Mouse (Mus musculus) forebrain, embryonic 11.5 days (tissue): ENCODE data around the gene Tnfsf15. TPM values are rescaled to one million over a fixed set of nuclear protein-coding genes. Genes with fewer than 3 reads are reported as not detected.

ENCODE experiments used
- ATAC-seq: fragments of 200-750 bp; cut with Nextera tagmentation; replicated peaks from 2 replicates; pipeline ENCODE4 v1.8.0; 2017; ENCODE audit warnings: moderate TSS enrichment; ENCODE audit not compliant: low FRiP score
- DNase-seq: peaks from one replicate; pipeline ENCODE4 v3.0.0-alpha.2; 2017; ENCODE audit warnings: low spot score
- H3K27ac ChIP-seq: fragments of 300-500 bp; sonication (generic); 2 replicates; pipeline ENCODE4 v1.5.1; 2014; ENCODE audit warnings: low read depth, low read length
- H3K27me3 ChIP-seq: fragments of 300-500 bp; sonication (generic); 2 replicates; pipeline ENCODE4 v1.6.1; 2014; ENCODE audit warnings: mild to moderate bottlenecking, low read length, mixed read lengths; ENCODE audit not compliant: control insufficient read depth, insufficient read depth
- H3K36me3 ChIP-seq: fragments of 300-500 bp; sonication (generic); 2 replicates; pipeline ENCODE4 v1.6.1; 2014; ENCODE audit warnings: mild to moderate bottlenecking, low read length, moderate library complexity, mixed read lengths; ENCODE audit not compliant: control insufficient read depth, insufficient read depth
- H3K4me1 ChIP-seq: fragments of 300-500 bp; sonication (generic); replicated peaks from 2 replicates; pipeline ENCODE4 v1.6.1; 2014; ENCODE audit warnings: low read length, mixed read lengths; ENCODE audit not compliant: control insufficient read depth, insufficient read depth
- H3K4me2 ChIP-seq: fragments of 300-500 bp; sonication (generic); 2 replicates; pipeline ENCODE4 v1.6.1; 2014; ENCODE audit warnings: low read depth, mild to moderate bottlenecking, low read length, moderate library complexity, mixed read lengths; ENCODE audit not compliant: severe bottlenecking
- H3K4me3 ChIP-seq: fragments of 300-500 bp; sonication (generic); 2 replicates; pipeline ENCODE4 v1.5.1; 2014; ENCODE audit warnings: low read depth, low read length
- H3K9ac ChIP-seq: fragments of 300-500 bp; sonication (generic); 2 replicates; pipeline ENCODE4 v1.6.1; 2014; ENCODE audit warnings: low read length
- H3K9me3 ChIP-seq: fragments of 300-500 bp; sonication (generic); 2 replicates; pipeline ENCODE4 v1.6.1; 2016; ENCODE audit warnings: low read length, mixed read lengths; ENCODE audit not compliant: control insufficient read depth
- WGBS: fragments of 180-500 bp; shearing (Covaris S2); extraction: QIAGEN DNeasy Blood & Tissue Kit; methylation state at CpG from one replicate; pipeline ENCODE4 v1.1.7; 2014; 5-methylcytosine and 5-hydroxymethylcytosine counted together
- polyA plus RNA-seq: library from polyadenylated mRNA; unstranded; fragments of >200 nt; fragmentation: Nextera tagmentation; extraction: Ambion mirVana; gene quantifications from 2 replicates; pipeline ENCODE4 v1.2.1, GENCODE M21; 2014

The Tnfsf15 gene
- polyA plus RNA-seq: not detected in 2 replicates

- Histone ChIP-seq H3K27ac (no peak within 1 kb of the TSS), H3K36me3 (no peaks in the 10 kb centered on the region), H3K27me3 (no peaks in the 10 kb centered on the region), H3K4me1 (no peaks in the 10 kb centered on the region), H3K4me3 (no peak within 1 kb of the TSS), H3K9me3 (no peaks in the 10 kb centered on the region), H3K9ac (no peak within 1 kb of the TSS), H3K4me2 (no peak within 1 kb of the TSS)
- 64% methylated on average over 8 of the region's 8 CpGs for WGBS
- ATAC-seq: no peak
- no peak for DNase-seq
Measured at GRCm38 (mm10) chr4:63744693-63745171, at the start of gene Tnfsf15. Tnfsf15 (minus strand) TSS chr4:63745113.

- no peaks in the 10 kb centered on the region for H3K36me3 ChIP-seq
- H3K4me3 ChIP-seq: no peak overlapping the region
- H3K27me3 ChIP-seq: no peaks in the 10 kb centered on the region
- no peak overlapping the region for H3K4me2 ChIP-seq
- WGBS: 97% methylated on average over 3 of the region's 3 CpGs
- no peak overlapping the region for H3K9ac ChIP-seq
- no peaks in the 10 kb centered on the region for H3K4me1 ChIP-seq
- H3K9me3 ChIP-seq: no peaks in the 10 kb centered on the region
- ATAC-seq: no peak
- DNase-seq: no peak
- H3K27ac ChIP-seq: no peak overlapping the region
Measured at GRCm38 (mm10) chr4:63792328-63792727, 47.4 kb upstream of the Tnfsf15 start.

- Histone ChIP-seq H3K9ac (no peak overlapping the region), H3K4me2 (no peak overlapping the region), H3K4me3 (no peak overlapping the region), H3K36me3 (no peaks in the 10 kb centered on the region), H3K27me3 (no peaks in the 10 kb centered on the region), H3K4me1 (no peaks in the 10 kb centered on the region), H3K27ac (no peak overlapping the region), H3K9me3 (no peaks in the 10 kb centered on the region)
- 88% methylated on average over 2 of the region's 2 CpGs for WGBS
- DNase-seq: no peak
- ATAC-seq: no peak
Measured at GRCm38 (mm10) chr4:63785466-63785865, 40.6 kb upstream of the Tnfsf15 start.

GRCm38 (mm10) chr4:63783826-63784225 is 38.9 kb upstream of the Tnfsf15 start:
- Histone ChIP-seq H3K9me3 (no peaks in the 10 kb centered on the region), H3K36me3 (no peaks in the 10 kb centered on the region), H3K9ac (no peak overlapping the region), H3K4me3 (no peak overlapping the region), H3K27me3 (no peaks in the 10 kb centered on the region), H3K27ac (no peak overlapping the region), H3K4me1 (no peaks in the 10 kb centered on the region), H3K4me2 (no peak overlapping the region)
- ATAC-seq (no peak), DNase-seq (no peak)
- WGBS: 92% methylated on average over 5 of the region's 5 CpGs

- Histone ChIP-seq H3K36me3 (no peaks in the 10 kb centered on the region), H3K4me2 (no peak overlapping the region), H3K4me1 (no peaks in the 10 kb centered on the region), H3K9me3 (no peaks in the 10 kb centered on the region), H3K4me3 (no peak overlapping the region), H3K27me3 (no peaks in the 10 kb centered on the region), H3K9ac (no peak overlapping the region), H3K27ac (no peak overlapping the region)
- ATAC-seq (no peak), DNase-seq (no peak)
- WGBS: 82% methylated on average over 7 of the region's 7 CpGs
Measured at GRCm38 (mm10) chr4:63782970-63783613, 38.2 kb upstream of the Tnfsf15 start.

- H3K9ac ChIP-seq: no peak overlapping the region
- DNase-seq (no peak), ATAC-seq (no peak)
- no peak overlapping the region for H3K4me2 ChIP-seq
- no peaks in the 10 kb centered on the region for H3K27me3 ChIP-seq
- no peak overlapping the region for H3K27ac ChIP-seq
- H3K4me1 ChIP-seq: no peaks in the 10 kb centered on the region
- H3K9me3 ChIP-seq: no peaks in the 10 kb centered on the region
- H3K4me3 ChIP-seq: no peak overlapping the region
- H3K36me3 ChIP-seq: no peaks in the 10 kb centered on the region
- WGBS: 84% methylated on average over 8 of the region's 8 CpGs
Measured at GRCm38 (mm10) chr4:63777223-63777622, 32.3 kb upstream of the Tnfsf15 start.

- H3K27me3 ChIP-seq: no peaks in the 10 kb centered on the region
- no peak overlapping the region for H3K9ac ChIP-seq
- WGBS: 85% methylated on average over 8 of the region's 8 CpGs
- no peak overlapping the region for H3K4me3 ChIP-seq
- H3K4me1 ChIP-seq: no peaks in the 10 kb centered on the region
- H3K9me3 ChIP-seq: no peaks in the 10 kb centered on the region
- DNase-seq (no peak), ATAC-seq (no peak)
- no peak overlapping the region for H3K27ac ChIP-seq
- no peaks in the 10 kb centered on the region for H3K36me3 ChIP-seq
- H3K4me2 ChIP-seq: no peak overlapping the region
Measured at GRCm38 (mm10) chr4:63773306-63774090, 28.6 kb upstream of the Tnfsf15 start.

- no peak overlapping the region for H3K27ac ChIP-seq
- H3K9ac ChIP-seq: no peak overlapping the region
- WGBS: 85% methylated on average over 2 of the region's 2 CpGs
- DNase-seq (no peak), ATAC-seq (no peak)
- no peak overlapping the region for H3K4me2 ChIP-seq
- H3K36me3 ChIP-seq: no peaks in the 10 kb centered on the region
- no peaks in the 10 kb centered on the region for H3K27me3 ChIP-seq
- H3K9me3 ChIP-seq: no peaks in the 10 kb centered on the region
- H3K4me3 ChIP-seq: no peak overlapping the region
- H3K4me1 ChIP-seq: no peaks in the 10 kb centered on the region
Measured at GRCm38 (mm10) chr4:63772514-63772913, 27.6 kb upstream of the Tnfsf15 start.
